Mouse (Mus musculus): Measurements from ENCODE around the gene Rcan1. TPM values are rescaled to one million over a fixed set of nuclear protein-coding genes. Genes with fewer than 3 reads are reported as not detected.

Gene Rcan1
- polyA plus RNA-seq (2015; fragmentation: Illumina TruSeq; extraction: RNeasy Lipid Tissue Mini Kit (QIAGEN cat#74804); ENCODE audit: insufficient read depth, low replicate concordance), result 23.0 TPM

DNA sequence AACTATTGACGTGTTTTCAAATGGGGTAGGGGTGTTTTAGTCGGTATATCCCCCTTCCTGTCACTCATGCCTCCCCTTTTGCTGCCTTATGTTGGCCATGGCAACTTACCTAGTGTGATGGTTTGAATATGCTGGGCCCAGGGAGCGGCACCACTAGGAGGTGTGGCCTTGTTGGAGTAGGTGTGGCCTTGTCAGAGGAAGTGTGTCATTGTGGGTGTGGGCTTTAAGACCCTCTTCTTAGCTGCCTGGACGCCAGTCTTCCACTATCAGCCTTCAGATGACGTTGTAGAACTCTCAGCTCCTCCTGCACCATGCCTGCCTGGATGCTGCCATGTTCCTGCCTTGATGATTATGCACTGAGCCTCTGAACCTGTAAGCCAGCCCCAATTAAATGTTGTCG, at the start of gene Rcan1:
Rcan1 (minus strand) TSS at position 162 of the 400 bp plus-strand sequence.

GRCm38 (mm10) chr16:92485436-92485835, 14.8 kb upstream of the Rcan1 start, which contains the start of gene Clic6:
Clic6 (plus strand) TSS chr16:92485736.

DNA sequence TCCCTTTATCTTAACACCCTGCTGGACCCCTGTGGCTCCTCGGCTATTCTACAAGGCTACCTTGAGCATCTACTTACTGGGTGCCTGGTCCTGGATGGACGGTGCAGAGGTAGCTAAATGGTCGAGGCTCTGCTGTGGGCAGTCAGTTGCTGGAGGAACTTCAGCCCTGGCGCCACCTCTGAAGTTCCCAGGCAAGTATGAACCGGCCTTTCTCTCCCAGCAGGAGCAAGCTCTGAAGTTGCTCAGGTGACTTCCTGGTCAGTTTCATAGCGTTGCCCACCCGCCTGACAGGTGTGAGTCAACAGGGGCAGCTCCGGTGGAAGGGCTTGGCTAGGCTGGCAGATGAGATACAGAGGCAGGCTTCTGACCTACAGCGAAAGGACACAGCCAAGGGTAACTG, 111.4 kb downstream of the Rcan1 start, which contains the start of gene Kcne1:
Kcne1 (minus strand) TSS at position 240 of the 400 bp plus-strand sequence.

Other genes starting within 250 kb of the Rcan1 start
- gene Kcne2, start 178.5 kb downstream of the Rcan1 start, polyA plus RNA-seq (2015; fragmentation: Illumina TruSeq; extraction: RNeasy Lipid Tissue Mini Kit (QIAGEN cat#74804); ENCODE audit: insufficient read depth, low replicate concordance), result not detected
- gene Smim11, start 169.6 kb downstream of the Rcan1 start, polyA plus RNA-seq (2015; fragmentation: Illumina TruSeq; extraction: RNeasy Lipid Tissue Mini Kit (QIAGEN cat#74804); ENCODE audit: insufficient read depth, low replicate concordance), result 88.4 TPM
- gene Fam243, start 149.4 kb downstream of the Rcan1 start, polyA plus RNA-seq (2015; fragmentation: Illumina TruSeq; extraction: RNeasy Lipid Tissue Mini Kit (QIAGEN cat#74804); ENCODE audit: insufficient read depth, low replicate concordance), result not detected
- not detected for gene Kcne1, start 111.4 kb downstream of the Rcan1 start, polyA plus RNA-seq (2015; fragmentation: Illumina TruSeq; extraction: RNeasy Lipid Tissue Mini Kit (QIAGEN cat#74804); ENCODE audit: insufficient read depth, low replicate concordance)
- gene Clic6, start 14.9 kb upstream of the Rcan1 start, polyA plus RNA-seq (2015; fragmentation: Illumina TruSeq; extraction: RNeasy Lipid Tissue Mini Kit (QIAGEN cat#74804); ENCODE audit: insufficient read depth, low replicate concordance), result not detected

Measured in spleen, adult 10 weeks (tissue).